ENCODE assay signal across 22 mouse cellular contexts in genomic region chr10:40498426-40498825, GRCm38 (mm10).
DNase-seq lines count a peak whose midpoint lies in the region; TF ChIP-seq lines count a peak whose summit lies in the region.
"Had no signal": no experiment of that assay in that cellular context is flagged by ENCODE, and none has a peak within 500 bp of the region (broad histone marks: within the 10 kb centered on the region; RNA-seq: fewer than 3 reads in every experiment).

No protein-coding gene starts in this region.

- H3K4me1 ChIP-seq in thymus, adult 2 months (replicated peaks; ENCODE audit: control insufficient read depth, insufficient read depth, low read length), result peaks cover 54% of the 10 kb centered on the region
- H3K4me1 ChIP-seq in embryonic facial prominence, embryonic 10.5 days, result peaks cover 26% of the 10 kb centered on the region

- TF ChIP-seq POLR2A in thymus, adult 2 months (IDR thresholded peaks at IDR 0.05; ENCODE audit: control insufficient read depth, extremely low read depth, insufficient read depth, low read length, poor library complexity), result no peak

- intact Hi-C loops in left cerebral cortex, adult 2 months (cut with DNase I), result no loop called here
- intact Hi-C loops in left cerebral cortex, postnatal 25 days (cut with DNase I), result no loop called here

- no peak overlapping the region for H3K4me3 ChIP-seq in left cerebral cortex, adult 2 months
- H3K4me3 ChIP-seq in thymus, adult 2 months (ENCODE audit: control insufficient read depth, insufficient read depth, low read length), result no peak overlapping the region
- no peak overlapping the region for H3K4me3 ChIP-seq in embryonic facial prominence, embryonic 10.5 days
- H3K4me3 ChIP-seq: embryonic facial prominence, embryonic 13.5 days; erythroblast, embryonic 14.5 days; forebrain, embryonic 12.5 days; forebrain, embryonic 15.5 days; heart, adult 2 months; hindbrain, embryonic 12.5 days; hindbrain, embryonic 15.5 days had no signal

- H3K36me3 ChIP-seq in thymus, adult 2 months (ENCODE audit: control insufficient read depth, insufficient read depth, low read length), result no peaks in the 10 kb centered on the region
- H3K36me3 ChIP-seq in embryonic facial prominence, embryonic 10.5 days (replicated peaks), result no peaks in the 10 kb centered on the region
- H3K36me3 ChIP-seq: embryonic facial prominence, embryonic 13.5 days; forebrain, embryonic 12.5 days; forebrain, embryonic 15.5 days; G1E; hindbrain, embryonic 12.5 days; hindbrain, embryonic 15.5 days had no signal

- H3K27me3 ChIP-seq in thymus, adult 2 months (ENCODE audit: control insufficient read depth, insufficient read depth, low read length), result no peaks in the 10 kb centered on the region
- no peaks in the 10 kb centered on the region for H3K27me3 ChIP-seq in embryonic facial prominence, embryonic 10.5 days (replicated peaks; ENCODE audit: low read depth, poor library complexity, severe bottlenecking)
- H3K27me3 ChIP-seq: CH12.LX; embryonic facial prominence, embryonic 13.5 days; forebrain, embryonic 12.5 days; forebrain, embryonic 15.5 days; hindbrain, embryonic 12.5 days; hindbrain, embryonic 15.5 days had no signal

- 68% methylated on average over 4 of the region's 4 CpGs for WGBS in thymus, adult 2 months
- 89% methylated on average over 4 of the region's 4 CpGs for WGBS in embryonic facial prominence, embryonic 10.5 days

- no peaks in the 10 kb centered on the region for H3K9me3 ChIP-seq in embryonic facial prominence, embryonic 10.5 days
- H3K9me3 ChIP-seq: embryonic facial prominence, embryonic 13.5 days; forebrain, embryonic 12.5 days; forebrain, embryonic 15.5 days; hindbrain, embryonic 12.5 days; hindbrain, embryonic 15.5 days had no signal

- H3K27ac ChIP-seq in left cerebral cortex, adult 2 months, result peak overlapping the region; percentile 86
- H3K27ac ChIP-seq in thymus, adult 2 months (ENCODE audit: control insufficient read depth, insufficient read depth, low read length), result 0 out of 2 replicates have a peak overlapping the region, but pooled peaks have one; percentile 46
- H3K27ac ChIP-seq in embryonic facial prominence, embryonic 10.5 days (replicated peaks), result 0 out of 2 replicates have a peak overlapping the region, but pooled peaks have one; percentile 27
- H3K27ac ChIP-seq: embryonic facial prominence, embryonic 13.5 days; forebrain, embryonic 12.5 days; forebrain, embryonic 15.5 days; hindbrain, embryonic 12.5 days; hindbrain, embryonic 15.5 days had no signal

- TF ChIP-seq CTCF in left cerebral cortex, adult 2 months (IDR thresholded peaks at IDR 0.05), result no peak
- TF ChIP-seq CTCF in thymus, adult 2 months (IDR thresholded peaks at IDR 0.05; ENCODE audit: borderline replicate concordance, control insufficient read depth, extremely low read depth, insufficient read depth, low read length, poor library complexity), result no peak

- DNase-seq in left cerebral cortex, adult 2 months (ENCODE audit: extremely low spot score in 1 of 2, low spot score in 2 of 2), result no peak
- no peak for DNase-seq in left cerebral cortex, postnatal 25 days (ENCODE audit: low spot score in 2 of 2)
- DNase-seq in thymus, adult 2 months, result no peak
- no peak for DNase-seq in thymus, postnatal 4 days
- DNase-seq in embryonic facial prominence, embryonic 10.5 days (ENCODE audit: low spot score), result no peak
- no peak for DNase-seq in kidney, adult 8-10 months
- DNase-seq in lung, postnatal 14 days, result no peak
- DNase-seq: adrenal gland, adult 8-10 months; adrenal gland, postnatal 25 days; cerebellum, adult 18-20 months; cerebellum, adult 9-10 months; cerebellum, postnatal 14 days; gastrocnemius, postnatal 25 days; heart, adult 2 months had no signal

Comparison
In these comparisons a context has a peak if more than half of its experiments do, and no peak if none do; other contexts are left out.
1. H3K27ac ChIP-seq: peak in every context shown above with its lines; median percentile 86 in left cerebral cortex, adult 2 months; 46 in thymus, adult 2 months; 27 in embryonic facial prominence, embryonic 10.5 days.